Mouse (Mus musculus) left cerebral cortex, adult 8-10 months (tissue): ENCODE results near the gene Srsf10. TPM values are rescaled to one million over a fixed set of nuclear protein-coding genes. Genes with fewer than 3 reads are reported as not detected.

Source experiments
- DNase-seq, 2 experiments: peaks; one replicate each; pipeline ENCODE4 v3.0.0; 2022; ENCODE audit warnings: low spot score in 2 of 2
- total RNA-seq, 4 experiments: library from RNA; stranded (reverse); gene quantifications; 2 replicates each; pipeline ENCODE4 v1.2.4; 2022

Gene Srsf10
- total RNA-seq, 4 experiments from 2014 or later: 60.1 to 69.5 (median 63.3) TPM

DNA sequence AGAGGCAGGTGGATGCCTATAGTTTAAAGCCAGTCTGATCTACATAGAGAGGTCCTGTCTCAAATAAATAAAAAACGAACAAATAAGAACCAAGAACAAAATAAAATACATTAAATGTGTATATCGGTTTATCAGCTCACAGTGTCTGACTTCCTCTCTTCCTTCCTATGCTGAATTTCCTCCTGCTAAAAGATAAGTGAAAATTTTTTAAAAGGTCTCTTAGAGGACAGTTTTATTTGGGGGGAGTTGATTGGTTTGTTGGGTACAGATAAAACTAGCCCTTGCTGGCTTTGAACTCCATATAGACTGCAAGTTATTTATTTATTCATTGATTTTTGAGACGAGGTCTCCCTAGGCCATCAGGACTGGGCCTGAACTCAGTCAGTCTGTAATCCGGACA lies 57.9 kb downstream of the Srsf10 start:
- no peak for DNase-seq

- no peak for DNase-seq
These were observed 63.2 kb downstream of the Srsf10 start for GRCm38 (mm10) chr4:135918635-135919279.

DNA sequence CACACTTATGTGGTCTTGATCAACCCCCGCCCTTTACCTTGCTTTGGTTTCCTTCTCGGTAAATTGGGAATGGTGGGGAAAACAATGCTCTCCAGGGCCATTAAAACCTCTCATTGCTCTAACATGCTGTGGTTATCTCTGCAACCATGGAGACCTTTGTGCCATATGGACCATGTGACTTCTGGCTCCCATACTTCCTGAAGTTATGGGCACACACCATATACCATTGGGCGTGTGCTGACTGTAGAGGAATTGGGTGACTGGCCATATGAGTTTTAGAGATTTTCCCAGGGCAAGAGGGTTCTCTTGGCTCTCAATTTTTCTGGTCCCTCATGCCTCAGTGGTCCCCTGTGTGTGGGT lies 63.7 kb downstream of the Srsf10 start:
- no peak for DNase-seq

Other genes with a start within 250 kb of the Srsf10 start
- gene Ifnlr1, start 169.5 kb upstream of the Srsf10 start, total RNA-seq: under 1 TPM; 0.27 to 0.37 (median 0.32) TPM
- gene Il22ra1, start 127.6 kb upstream of the Srsf10 start, total RNA-seq: under 1 TPM in 1 of 4 experiments, not detected in 3; 0.14 TPM
- 1 to 10 TPM in 3 of 4 experiments, under 1 TPM in 1; 0.98 to 1.7 (median 1.1) TPM for gene Myom3, start 96.0 kb upstream of the Srsf10 start, total RNA-seq
- gene Pnrc2, start 18.1 kb downstream of the Srsf10 start, total RNA-seq: 10 to 100 TPM; 39.6 to 49.8 (median 44.9) TPM
- gene Cnr2, start 39.6 kb downstream of the Srsf10 start, total RNA-seq: under 1 TPM; 0.13 to 0.74 (median 0.40) TPM
- gene Fuca1, start 65.0 kb downstream of the Srsf10 start, total RNA-seq: 10 to 100 TPM; 33.5 to 54.6 (median 51.0) TPM
- 10 to 100 TPM; 35.7 to 39.3 (median 37.6) TPM for gene Hmgcl, start 90.7 kb downstream of the Srsf10 start, total RNA-seq
- 10 to 100 TPM; 21.7 to 26.5 (median 23.4) TPM for gene Gale, start 108.0 kb downstream of the Srsf10 start, total RNA-seq
- 10 to 100 TPM; 77.5 to 92.7 (median 82.3) TPM for gene Lypla2, start 116.9 kb downstream of the Srsf10 start, total RNA-seq
- 10 to 100 TPM; 82.0 to 99.8 (median 91.3) TPM for gene Pithd1, start 131.5 kb downstream of the Srsf10 start, total RNA-seq
- 10 to 100 TPM; 28.3 to 29.0 (median 28.6) TPM for gene Eloa, start 166.0 kb downstream of the Srsf10 start, total RNA-seq
- 100 to 1,000 TPM; 194 to 341 (median 271) TPM for gene Rpl11, start 197.7 kb downstream of the Srsf10 start, total RNA-seq